Mouse (Mus musculus) MEL (cell line): Measurements from ENCODE around the gene Slc4a4.

Experiments used
- CTCF ChIP-seq, 3 experiments: IDR thresholded peaks in 2 of 3; conservative IDR thresholded peaks in 1 of 3; 2 replicates each; pipeline ENCODE4 v1.5.1; 2011 to 2012; ENCODE audit warnings: low read length in 3 of 3, low read depth in 2 of 3, mild to moderate bottlenecking in 2 of 3, improper control_type of control experiment in 1 of 3, inconsistent platforms in 1 of 3, mixed read lengths in 1 of 3, moderate library complexity in 1 of 3; ENCODE audit not compliant: control insufficient read depth in 1 of 3, insufficient read depth in 1 of 3, poor library complexity in 1 of 3, severe bottlenecking in 1 of 3
- GATA1 ChIP-seq: IDR thresholded peaks from 2 replicates; pipeline ENCODE4 v1.6.1; 2011; ENCODE audit warnings: low read depth, low read length, improper control_type of control experiment
- HCFC1 ChIP-seq: IDR thresholded peaks from 2 replicates; pipeline ENCODE4 v1.6.1; 2012; ENCODE audit warnings: low read depth, mild to moderate bottlenecking, inconsistent platforms, low read length, improper control_type of control experiment, moderate library complexity
- MEF2A ChIP-seq: IDR thresholded peaks from 2 replicates; pipeline ENCODE4 v1.6.1; 2014; ENCODE audit warnings: low read depth, mild to moderate bottlenecking, inconsistent platforms, low read length, improper control_type of control experiment; ENCODE audit not compliant: poor library complexity, insufficient replicate concordance, severe bottlenecking; ENCODE audit errors: extremely low read depth
- NELFE ChIP-seq: IDR thresholded peaks from 2 replicates; pipeline ENCODE4 v1.6.1; 2011; ENCODE audit warnings: low read depth, low read length, improper control_type of control experiment
- POLR2A ChIP-seq, 2 experiments: IDR thresholded peaks; 2 replicates each; pipeline ENCODE4 v1.6.1; 2011 to 2012; ENCODE audit warnings: low read length in 2 of 2, mild to moderate bottlenecking in 2 of 2, control low read depth in 1 of 2, improper control_type of control experiment in 1 of 2, low read depth in 1 of 2, moderate library complexity in 1 of 2; ENCODE audit not compliant: control insufficient read depth in 1 of 2, insufficient read depth in 1 of 2, poor library complexity in 1 of 2
- POLR2AphosphoS2 ChIP-seq: IDR thresholded peaks from 2 replicates; pipeline ENCODE4 v1.6.1; 2011; ENCODE audit warnings: low read length, improper control_type of control experiment

- TF ChIP-seq HCFC1 (no peak), POLR2AphosphoS2 (no peak), POLR2A (IDR thresholded peaks at IDR 0.05; ENCODE audit: control insufficient read depth in 1 of 2, insufficient read depth in 1 of 2, low read depth in 1 of 2, low read length in 2 of 2, poor library complexity in 1 of 2) (no peak), NELFE (no peak), MEF2A (no peak), CTCF (IDR thresholded peaks at IDR 0.05 in 2 of 3, conservative IDR thresholded peaks at IDR 0.05 in 1 of 3; ENCODE audit: control insufficient read depth in 1 of 3, insufficient read depth in 1 of 3, low read depth in 2 of 3, low read length in 3 of 3, poor library complexity in 1 of 3, severe bottlenecking in 1 of 3) (no peak), GATA1 (no peak)
These were observed 114.0 kb downstream of the Slc4a4 start for GRCm38 (mm10) chr5:89000598-89000997.
